Mouse (Mus musculus) liver, adult (tissue): ENCODE data around the gene Chrna7.

Experiments used
- GATA4 ChIP-seq: IDR thresholded peaks from 2 replicates; pipeline ENCODE4 v1.6.1; 2014; ENCODE audit warnings: mild to moderate bottlenecking, low read length; ENCODE audit not compliant: insufficient replicate concordance

Gene Chrna7

GRCm38 (mm10) chr7:63212084-63212723 is at the start of gene Chrna7:
Chrna7 (minus strand) TSS chr7:63212569.
- TF ChIP-seq GATA4: no peak

GRCm38 (mm10) chr7:63249404-63249803 is 37.0 kb upstream of the Chrna7 start:
- TF ChIP-seq GATA4: no peak

- TF ChIP-seq GATA4: no peak
These were observed 25.6 kb upstream of the Chrna7 start for GRCm38 (mm10) chr7:63237852-63238516.

- no peak for TF ChIP-seq GATA4
These were observed 12.9 kb upstream of the Chrna7 start for GRCm38 (mm10) chr7:63225066-63225780.

- no peak for TF ChIP-seq GATA4
These were observed 707 bp downstream of the Chrna7 start for GRCm38 (mm10) chr7:63211641-63212083.

- TF ChIP-seq GATA4: no peak
These were observed 2.9 kb downstream of the Chrna7 start for GRCm38 (mm10) chr7:63209501-63209900.

- TF ChIP-seq GATA4: no peak
These were observed 5.2 kb downstream of the Chrna7 start for GRCm38 (mm10) chr7:63207137-63207536.

- TF ChIP-seq GATA4: no peak
These were observed 16.8 kb downstream of the Chrna7 start for GRCm38 (mm10) chr7:63195560-63195959.

GRCm38 (mm10) chr7:63189647-63190534 is 22.5 kb downstream of the Chrna7 start:
- TF ChIP-seq GATA4: no peak

- no peak for TF ChIP-seq GATA4
These were observed 42.1 kb downstream of the Chrna7 start for GRCm38 (mm10) chr7:63170063-63170787.

GRCm38 (mm10) chr7:63164617-63165016 is 47.8 kb downstream of the Chrna7 start:
- TF ChIP-seq GATA4: no peak

GRCm38 (mm10) chr7:63162272-63162864 is 50.0 kb downstream of the Chrna7 start:
- TF ChIP-seq GATA4: no peak

- no peak for TF ChIP-seq GATA4
These were observed 59.1 kb downstream of the Chrna7 start for GRCm38 (mm10) chr7:63153239-63153638.

GRCm38 (mm10) chr7:63148740-63149139 is 63.6 kb downstream of the Chrna7 start:
- no peak for TF ChIP-seq GATA4
